Mouse (Mus musculus) urinary bladder, adult 18-20 months (tissue): ENCODE data around the gene Herc4.

Experiments used
- DNase-seq, 2 experiments: peaks; one replicate each; pipeline ENCODE4 v3.0.0; 2022; ENCODE audit warnings: low spot score in 2 of 2, mixed read lengths in 2 of 2

The Herc4 gene

DNA sequence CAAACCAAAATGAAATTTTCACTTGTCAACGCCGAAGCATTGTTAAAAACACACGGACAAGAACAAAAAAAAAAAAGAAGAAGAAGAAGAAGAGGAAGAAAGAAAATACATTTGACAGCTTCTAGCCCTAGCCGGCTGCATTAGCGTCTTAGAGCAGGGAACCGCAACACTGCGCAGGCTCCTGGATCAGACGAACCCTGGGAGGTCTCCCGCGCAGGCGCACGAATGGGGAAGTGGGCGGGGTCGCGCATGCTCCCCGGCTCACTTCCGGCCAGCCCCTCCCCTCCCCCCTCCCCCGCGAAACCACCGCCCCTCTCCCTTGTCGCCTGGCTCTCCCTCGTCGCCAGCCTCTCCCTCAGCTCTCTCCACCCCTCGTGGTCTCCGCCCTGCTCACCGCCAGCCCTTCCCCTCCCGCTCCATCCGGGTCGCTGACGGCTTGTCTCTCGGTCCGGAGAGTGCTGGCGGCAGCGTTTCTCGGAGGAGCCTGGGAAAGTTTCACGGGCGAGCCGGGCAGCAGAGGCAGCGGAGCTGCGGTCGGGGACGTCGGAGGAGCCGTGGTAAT is at the start of gene Herc4:
Gene Herc4 (plus strand): TSS at position 318 of the 562 bp plus-strand sequence.
- DNase-seq: peak; percentile 91 to 95

DNA sequence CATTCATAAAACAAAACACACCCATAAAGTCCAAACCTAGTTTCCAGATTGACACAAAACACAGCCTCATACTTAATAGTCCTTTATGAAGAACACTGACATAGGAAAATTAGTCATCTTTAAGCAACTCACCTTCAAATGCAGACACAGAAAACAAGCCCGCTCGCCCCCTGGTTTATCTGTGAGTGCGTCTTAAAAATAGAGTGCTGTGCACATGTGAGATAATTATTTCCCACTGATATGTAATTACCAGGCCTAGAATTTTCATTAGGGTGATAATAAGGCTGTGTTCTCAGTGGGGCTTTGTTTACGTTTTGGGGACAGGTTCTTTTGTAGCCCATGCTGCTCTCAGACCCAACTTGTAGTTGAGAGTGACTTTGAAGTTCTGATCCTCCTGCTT is 44.6 kb upstream of the Herc4 start:
- DNase-seq: no peak

DNA sequence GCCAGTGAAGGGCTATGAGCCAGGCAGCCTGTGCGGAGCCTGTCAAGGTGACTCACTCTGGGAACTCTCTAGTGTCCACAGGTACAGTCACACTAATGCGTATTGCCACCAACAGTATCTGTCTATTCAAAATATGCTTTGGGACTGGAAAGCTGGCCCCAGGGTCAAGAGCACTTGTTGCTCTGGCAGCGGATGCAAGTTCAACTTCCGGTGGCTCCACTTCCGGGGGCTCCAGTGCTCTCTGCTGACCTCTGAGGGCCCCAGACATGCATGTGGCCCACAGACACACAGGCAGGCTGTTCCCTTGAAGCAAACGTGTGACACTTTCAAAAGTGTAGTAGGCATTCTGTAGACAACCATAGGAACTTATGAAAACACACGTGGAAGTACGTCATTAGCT is 42.1 kb upstream of the Herc4 start:
- no peak for DNase-seq

DNA sequence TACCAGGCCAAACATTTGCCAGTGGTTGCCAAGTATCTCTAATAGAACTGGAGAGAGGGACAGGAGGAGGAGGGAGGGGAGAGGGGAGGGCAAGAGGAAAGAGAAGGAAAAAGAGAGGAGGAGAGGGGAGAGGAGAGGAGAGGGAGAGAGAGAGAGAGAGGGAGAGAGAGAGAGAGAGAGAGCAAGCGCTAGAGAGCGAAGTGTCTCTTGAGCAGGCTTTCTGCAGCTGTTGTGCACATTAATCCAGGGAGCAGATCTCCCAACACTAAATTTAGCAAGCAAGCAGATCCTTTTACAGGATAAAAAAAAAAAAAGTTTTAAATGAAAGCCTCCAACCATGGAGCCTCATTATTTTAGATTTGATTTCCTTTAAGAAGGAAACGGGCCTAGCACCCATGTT is 40.6 kb upstream of the Herc4 start:
- DNase-seq: no peak

DNA sequence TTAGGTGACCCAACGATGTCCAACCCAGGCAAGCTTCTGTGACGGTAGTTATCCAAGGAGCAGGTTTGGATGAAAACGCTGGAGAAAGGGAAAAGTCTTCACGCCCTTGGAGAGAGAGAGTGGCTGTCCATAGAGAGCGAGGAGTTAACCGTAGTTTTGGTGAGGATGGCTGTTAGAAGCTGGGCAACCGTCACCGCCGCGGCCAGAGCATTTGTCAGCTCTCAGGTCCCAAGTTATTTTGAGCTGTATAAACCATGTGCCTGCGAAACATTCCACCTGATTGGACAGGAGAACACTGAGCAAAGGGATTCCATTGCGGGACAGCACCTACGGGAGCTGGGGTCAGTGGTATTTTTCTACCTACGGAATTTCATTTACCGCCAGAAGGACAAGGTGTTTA is 39.9 kb upstream of the Herc4 start, which contains the start of gene Mypn:
Gene Mypn (minus strand): TSS at position 225 of the 400 bp plus-strand sequence.
- no peak for DNase-seq

DNA sequence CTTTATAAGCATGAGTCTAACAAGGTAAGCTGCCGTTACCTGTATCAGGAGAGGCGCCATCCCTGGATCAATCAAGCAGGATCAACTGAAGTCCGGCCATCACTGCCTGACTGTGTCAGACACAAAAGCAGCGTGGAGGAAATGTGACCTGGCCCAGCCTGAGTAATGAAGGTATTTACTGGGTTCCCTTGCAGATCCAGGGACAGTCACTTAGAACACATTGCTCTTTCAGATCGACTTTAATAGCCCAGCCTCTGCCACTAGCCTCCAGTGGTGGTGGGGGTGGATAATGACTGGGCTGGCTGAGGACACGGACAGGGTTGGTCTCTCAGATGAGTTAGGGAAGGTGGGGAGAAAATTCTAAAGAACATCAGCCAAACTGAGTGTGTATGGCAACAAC is 34.7 kb upstream of the Herc4 start:
- DNase-seq: no peak

DNA sequence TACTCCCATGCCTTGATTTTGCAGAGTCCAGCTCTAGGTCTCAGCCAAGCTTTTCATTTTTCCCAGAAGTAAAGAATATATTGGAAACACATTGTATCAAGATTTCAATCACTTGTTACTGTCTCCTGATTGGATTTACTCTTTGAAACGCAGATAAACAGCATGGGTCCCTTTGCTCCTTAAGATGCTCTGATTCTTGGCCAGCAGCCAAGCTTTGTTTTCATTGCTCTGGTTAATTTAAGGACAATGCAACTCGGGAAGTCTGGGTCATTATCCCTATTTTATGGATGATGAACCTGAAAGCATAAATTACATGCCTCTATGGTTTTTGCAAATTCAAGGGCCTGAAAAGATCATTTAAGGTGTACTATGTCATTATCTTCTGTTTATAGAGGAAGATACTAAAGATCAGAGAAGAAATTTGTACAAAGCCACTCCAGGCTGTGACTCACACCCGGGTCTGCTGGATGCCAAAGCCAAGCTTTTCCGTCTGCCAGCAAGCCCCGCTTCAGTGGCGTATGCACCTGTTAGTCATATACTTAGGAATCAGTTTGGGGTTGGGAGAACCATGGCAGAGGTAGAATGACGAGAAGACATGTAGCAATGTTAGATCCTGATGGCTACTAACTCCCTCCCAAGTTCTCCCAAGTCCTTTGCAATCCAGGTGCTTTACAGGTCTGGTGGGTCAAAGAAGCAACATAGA is 22.4 kb upstream of the Herc4 start:
- no peak for DNase-seq

DNA sequence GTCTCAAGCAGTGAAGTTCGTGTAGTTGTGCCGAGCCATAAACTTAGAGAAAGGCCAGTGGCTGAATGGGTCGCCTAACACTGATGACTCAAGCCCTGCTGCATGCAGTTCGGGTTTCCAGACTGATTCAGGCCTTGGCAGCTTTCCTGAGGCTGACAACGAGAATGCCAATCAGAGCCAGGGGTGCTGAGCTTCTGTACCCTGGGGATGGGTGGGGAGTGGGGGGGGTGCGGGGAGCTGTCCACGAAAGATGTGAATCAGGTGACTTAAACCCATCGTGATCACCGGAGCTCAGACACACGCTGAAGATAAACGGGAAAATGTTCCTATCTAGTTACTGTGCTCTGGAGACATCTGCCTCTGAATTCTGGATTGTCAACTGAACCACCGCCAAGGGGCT is 19.3 kb upstream of the Herc4 start:
- no peak for DNase-seq

DNA sequence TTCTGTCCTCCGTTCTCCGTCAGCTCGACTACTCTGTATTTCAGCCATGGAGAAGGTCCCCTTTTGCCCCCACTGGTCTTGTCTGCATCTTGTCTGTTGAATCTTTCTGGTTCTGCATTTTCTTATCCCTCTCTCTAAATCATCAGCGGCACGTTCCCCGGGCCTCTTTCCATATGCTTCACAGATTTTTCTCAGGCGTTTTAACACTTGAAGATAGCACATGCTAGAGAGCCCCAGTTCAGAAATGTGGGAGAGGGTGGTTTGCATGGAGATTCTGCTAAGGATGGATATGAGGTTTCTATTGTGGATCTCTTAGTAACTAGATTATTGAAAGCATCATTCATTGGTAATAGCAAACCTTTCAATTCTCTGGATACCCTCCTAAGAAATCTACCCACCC is 13.3 kb upstream of the Herc4 start:
- no peak for DNase-seq

DNA sequence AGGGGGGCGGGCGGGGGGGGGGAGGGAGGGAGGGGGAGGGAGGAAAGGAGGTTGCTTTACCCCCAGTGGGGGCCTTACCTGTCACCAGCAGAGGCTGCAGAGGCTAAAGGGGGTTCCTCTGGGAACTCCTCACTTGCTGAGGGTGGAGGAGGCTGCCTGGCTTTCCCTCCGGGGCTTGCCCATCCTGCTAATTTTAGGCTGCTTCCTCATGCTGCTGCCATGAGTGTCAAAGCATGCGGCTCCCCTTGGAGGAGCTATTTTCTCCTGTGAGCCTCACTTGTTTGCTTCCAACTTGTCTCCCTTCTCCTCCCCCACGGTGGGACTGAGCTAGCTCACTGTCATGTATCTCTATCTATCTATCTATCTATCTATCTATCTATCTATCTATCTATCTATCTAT is 12.8 kb upstream of the Herc4 start:
- DNase-seq: no peak

DNA sequence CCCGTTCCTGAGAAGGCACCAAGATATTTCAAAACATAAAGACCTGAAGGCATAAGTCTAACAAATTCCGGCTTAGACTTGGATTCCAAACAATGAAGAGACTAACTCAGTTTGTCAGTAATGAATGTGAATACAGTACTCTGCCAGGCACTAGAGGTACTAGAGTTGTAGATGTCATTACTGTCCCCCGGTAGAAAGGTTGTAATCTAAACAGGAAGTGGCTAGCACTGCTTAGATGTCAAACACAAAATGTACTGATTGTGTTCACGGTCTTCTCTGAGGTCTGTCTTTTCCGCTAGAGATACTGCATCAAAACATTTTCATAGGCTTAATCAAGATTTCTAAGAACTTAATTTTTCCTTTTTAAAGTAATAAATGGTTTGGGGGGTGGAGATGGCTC is 12.0 kb upstream of the Herc4 start:
- no peak for DNase-seq

DNA sequence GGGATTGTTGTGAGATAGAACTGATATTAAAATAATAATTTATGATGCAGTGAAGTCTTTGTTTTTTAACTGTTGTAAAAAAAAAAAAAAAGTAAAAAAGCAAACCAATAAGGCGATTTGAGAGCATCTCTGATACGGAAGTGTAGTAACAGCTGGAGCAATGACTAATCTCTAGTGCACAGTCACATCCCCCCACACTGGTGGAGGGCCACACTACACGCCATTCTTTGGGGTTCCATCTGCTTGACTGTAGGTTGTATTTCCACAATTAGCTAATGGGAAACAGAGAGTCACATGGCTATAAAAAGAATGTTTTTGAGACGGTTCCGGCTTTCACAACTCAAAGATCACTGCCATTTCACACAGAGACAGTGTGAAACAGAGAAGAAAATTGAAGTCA is 9.5 kb upstream of the Herc4 start:
- DNase-seq: no peak

DNA sequence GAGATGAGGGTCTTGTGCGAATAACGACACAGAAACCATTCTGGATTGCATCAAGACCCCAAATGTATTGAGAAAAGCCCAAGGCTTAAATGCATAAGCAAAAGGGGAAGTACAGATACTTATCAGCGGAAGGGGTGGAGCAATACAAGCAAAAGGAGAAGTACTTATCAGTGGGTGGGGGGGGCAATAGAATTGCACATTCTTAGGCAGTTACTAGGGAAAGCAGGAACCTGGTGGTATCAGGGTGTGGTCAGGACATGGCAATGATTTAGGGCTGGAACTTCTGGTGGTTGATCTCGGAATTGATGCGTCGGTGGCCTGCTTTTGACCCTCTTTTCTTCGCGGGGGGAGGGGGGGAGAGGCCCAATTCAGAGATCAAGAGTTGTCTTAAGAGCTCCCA is 7.7 kb upstream of the Herc4 start:
- DNase-seq: no peak

DNA sequence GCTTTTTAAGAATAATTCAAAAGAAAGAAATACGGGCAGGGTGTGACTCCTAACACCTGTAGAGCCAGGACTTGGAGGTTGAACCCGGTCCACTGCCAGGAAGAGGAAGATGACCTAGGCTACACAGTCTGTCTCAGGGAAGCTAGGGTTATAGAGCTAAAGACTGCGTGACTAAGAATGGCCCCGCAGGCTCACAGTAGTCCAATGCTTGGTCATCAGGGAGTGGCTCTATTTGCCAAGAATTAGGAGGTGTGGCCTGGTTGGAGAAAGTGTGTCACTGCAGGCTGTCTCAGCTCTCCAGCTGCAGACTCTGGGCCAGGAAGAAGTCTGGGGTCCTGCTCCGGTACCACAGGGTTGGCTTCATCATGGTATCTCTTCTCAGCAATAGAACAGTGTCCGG is 6.9 kb upstream of the Herc4 start:
- DNase-seq: no peak

DNA sequence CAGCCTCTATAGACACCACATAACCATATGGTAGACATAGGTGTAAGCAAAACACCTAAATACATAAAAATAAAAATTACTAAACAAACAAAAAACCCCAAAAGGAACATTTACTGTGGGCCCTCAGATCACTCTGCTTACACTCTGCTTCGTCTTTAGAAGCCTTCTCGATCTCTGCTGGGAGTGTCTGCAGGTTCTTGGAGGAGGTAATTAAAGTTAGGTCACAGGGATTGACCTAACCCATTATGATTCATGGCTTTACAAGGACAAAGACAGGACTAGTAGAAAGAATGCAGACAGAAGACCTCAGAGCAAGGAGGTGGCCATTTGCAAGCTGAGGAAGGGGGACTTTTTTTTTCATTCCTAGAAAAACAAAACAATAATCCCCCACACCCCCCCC is 6.4 kb upstream of the Herc4 start:
- no peak for DNase-seq

DNA sequence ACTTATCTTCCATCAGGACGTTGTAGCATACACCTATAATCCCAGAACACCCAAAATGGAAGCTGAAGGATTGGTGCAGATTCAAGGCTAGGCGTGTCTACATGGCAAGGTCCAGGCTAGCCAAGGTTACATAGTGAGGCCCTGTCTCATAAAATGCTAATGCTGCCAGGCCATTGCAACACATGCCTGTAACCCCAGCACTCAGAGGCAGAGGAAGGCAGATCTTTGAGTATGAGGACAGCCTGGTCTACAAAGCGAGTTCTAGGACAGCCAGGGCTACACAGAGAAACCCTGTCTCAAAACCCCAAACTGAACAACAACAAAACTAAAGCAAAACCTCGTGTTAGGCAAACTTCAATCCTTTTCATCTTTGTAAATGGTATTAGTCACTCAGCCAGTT is 5.5 kb upstream of the Herc4 start:
- DNase-seq: no peak

DNA sequence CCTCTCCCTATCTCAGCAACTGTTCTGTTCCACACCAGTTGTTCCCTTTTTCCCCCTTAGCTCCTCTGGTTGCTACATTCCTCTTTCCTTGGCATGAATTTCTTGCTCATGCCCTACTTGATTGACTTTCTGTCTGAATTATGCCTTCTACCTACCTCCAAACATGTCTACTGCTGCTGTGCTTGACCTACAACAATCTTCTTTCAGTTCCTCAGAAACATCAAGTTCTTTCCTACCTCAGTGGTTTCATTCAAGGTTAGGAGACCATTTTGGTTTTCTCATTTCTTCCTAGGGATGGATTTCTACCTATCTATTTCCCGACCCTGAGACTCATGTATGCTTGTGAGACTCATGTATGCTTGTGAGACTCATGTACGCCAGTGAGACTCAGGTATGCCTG is 3.8 kb upstream of the Herc4 start:
- DNase-seq: no peak

DNA sequence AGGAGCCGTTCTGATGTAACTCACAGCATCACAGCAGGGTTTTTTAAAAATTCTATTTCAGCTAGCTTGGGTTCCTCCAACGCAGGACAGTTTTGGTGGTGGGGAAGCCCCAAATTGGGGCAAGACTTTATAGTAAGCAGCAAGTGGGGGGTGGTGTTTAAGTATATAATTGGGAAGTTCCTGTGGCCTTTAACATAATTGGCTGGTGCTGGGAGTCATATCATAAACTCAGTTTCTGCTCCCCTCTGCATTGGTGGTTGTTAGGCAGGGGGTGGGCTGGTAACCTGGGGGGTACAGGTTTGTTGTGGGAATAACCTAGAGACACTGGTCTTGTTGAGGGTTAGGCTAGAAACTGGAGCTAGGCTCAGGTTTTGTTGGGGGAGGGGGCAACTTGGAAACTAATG is 2.7 kb upstream of the Herc4 start:
- DNase-seq: no peak

DNA sequence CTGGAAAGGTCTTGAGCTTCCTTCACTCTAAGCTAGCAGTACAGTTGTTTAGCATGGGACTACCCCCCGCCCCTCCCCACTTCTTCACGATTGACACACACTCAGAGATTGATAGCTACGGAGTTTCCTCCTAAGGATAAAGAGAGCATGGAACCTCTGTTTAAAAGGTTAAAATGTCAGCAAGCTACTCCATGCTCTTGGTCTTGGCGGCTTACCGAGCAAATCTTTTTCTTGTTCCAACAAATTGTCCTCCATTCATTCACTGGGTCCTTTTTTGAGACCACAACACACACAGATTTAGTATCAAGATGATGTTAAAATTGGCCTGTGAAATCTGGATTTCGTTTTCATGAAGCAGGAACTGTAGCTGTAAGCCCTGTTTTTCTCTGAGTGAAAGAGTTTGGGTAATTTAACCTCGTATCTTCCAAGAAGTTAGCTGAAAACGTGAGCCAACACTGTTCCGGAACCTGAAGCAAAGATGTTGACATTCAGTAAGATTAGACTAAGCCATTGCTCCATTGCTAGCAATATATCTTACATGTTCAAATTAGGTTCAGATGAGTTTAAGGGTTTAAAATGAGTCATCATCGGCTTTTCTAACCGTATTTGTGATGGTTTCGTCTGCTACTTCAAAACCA is 693 bp upstream of the Herc4 start:
- no peak for DNase-seq

DNA sequence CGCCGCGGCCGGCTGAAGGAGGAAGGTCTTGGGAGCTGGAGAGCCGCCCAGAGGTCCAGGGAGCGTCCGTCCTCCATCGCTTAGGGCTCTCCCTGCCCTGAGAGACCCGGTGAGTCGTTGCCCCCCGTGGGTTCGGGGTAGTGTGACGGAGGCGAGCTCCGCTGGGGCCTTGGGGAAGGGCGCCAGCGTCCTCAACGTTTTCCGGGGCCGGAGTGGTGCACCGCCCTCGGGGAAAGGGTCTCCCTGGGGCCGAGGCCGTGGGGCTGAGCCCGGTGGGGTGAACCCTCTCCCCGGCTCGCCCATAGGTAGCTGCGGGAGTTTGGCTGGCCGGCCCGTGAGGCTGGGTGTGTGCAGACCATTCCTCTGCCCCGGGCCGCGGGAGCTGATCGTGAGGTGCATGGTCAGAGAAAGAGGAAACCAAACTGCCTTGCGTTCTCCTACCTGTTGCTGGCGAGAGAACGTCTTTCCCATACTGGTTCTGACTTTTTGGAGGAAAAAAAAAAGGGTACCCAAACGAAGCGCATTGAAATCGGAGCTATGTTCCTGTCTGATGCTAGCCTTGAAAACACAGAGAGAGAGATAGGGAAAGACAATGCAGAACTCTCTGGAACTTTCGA is 553 bp downstream of the Herc4 start:
- no peak for DNase-seq

DNA sequence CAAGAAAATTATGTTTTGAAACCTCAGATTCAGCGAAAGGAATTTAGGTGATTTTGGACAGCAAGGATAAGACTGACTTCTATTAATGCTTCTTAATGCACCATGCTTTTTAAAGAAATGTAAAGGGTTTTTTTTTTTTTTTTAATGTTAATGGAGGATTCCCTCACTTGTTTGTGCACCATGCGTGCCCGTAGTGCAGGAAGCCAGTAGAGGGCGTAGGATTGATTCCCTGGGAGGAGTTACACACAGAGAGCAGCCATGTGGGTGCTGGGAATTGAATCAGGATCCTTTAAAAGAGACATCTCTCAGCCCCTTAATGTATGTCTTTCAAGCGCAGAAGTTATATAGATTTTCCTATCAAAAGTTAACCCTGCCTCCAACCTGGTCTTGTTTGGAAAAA is 1.1 kb downstream of the Herc4 start:
- no peak for DNase-seq

DNA sequence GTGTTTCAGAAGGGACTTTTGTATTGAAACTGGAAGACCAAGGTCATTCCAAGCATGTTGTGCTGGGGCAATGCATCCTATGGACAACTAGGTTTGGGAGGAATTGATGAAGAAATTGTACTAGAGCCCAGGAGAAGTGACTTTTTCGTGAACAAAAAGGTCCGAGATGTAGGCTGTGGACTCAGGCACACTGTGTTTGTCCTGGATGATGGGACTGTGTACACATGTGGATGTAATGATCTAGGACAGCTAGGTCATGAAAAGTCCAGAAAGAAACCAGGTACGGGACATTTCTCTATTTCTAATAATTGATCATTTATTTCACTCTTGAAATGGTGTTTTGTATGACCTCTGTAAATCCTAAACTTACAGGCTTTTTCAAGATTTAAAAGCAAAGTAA is 2.2 kb downstream of the Herc4 start:
- no peak for DNase-seq

DNA sequence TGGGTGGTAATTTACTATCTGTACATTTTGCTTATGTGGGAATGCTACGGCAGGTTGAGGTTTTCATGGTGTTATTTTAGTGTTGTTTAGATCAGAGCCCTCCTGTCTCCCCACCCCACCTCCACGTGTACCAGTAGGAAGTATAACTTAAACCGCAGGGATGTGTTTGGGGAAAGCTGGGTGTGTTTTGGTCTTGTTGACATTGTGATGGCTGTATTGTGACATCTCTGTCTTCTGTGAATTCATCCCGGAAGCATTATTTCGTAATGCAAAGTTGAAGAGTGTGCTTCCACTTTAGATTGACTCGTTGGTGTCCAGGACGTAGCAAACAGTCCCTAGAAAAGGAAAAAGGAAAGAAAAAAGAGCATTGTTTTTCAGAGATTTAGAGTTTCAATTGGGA is 3.8 kb downstream of the Herc4 start:
- DNase-seq: no peak
